Mouse (Mus musculus) thymus, postnatal 10 days (tissue): ENCODE measurements at regions not wholly inside any gene's neighbourhood (a gene's known extent, or its start where the extent isn't known, plus 50 kb on each side); places are given as distances from the start of the nearest gene placed in this dataset.

Experiments
- DNase-seq, 2 experiments: peaks; one replicate each; pipeline ENCODE4 v3.0.0; 2021; ENCODE audit warnings: low spot score in 2 of 2

DNA sequence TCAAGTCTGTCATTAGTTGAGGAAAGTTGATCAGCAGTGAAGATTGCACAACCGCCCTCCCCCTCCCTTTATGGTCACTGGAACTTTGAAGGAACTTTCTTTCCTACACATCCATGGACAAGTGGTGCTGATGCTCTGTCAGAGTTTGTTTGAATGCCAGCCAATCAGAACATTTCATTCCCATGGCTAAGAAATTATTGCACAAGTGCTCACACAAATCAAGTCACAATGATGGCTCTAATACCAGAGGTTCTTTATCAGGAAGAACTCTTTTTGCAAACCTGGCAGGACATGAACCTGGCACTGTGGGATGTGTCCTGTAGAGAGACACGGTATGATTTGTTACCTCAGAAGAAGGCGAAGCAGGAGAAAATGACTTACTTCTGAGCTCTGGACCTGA is 54.3 kb upstream of the Spry2 start:
- DNase-seq: peak in 1 of 2 experiments; percentile 1

DNA sequence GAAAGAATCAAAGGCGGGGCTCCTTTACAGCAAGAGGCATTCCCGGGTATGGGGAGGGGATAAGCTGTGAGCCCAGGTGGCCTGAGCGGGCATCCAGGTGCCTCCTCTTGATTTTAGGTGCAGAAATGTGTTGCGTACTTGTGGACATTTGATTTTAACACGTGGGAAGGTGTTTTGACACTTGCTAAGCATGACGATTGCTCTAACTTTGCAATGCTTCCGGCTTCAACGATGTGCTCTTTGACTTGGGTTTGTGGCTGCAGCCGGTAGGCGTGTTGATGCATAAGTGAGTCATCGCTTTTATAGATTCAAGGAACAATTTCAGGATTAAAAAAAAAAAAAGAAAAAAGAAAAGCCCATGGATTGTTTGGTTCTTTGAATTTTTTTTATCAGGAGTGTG is 58.5 kb upstream of the Spry2 start:
- DNase-seq: no peak

DNA sequence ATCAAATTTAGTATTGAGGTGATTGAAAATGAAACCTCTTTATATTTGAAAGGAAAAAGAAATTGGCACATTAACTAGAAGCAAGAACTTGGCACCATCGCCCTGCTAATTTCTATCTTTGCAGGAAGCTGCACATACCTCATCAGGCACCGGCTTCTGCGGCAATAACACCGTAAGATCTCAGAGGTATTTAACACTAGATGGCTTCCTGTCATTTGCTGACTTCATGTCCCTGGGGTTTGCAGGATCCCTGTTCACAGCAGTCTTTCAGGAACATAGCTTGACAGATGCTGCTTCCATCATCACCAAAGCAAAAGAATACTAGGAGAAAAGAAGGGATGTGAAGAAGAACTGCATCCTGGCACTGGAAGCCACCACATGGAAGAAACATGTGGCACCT is 60.2 kb upstream of the Spry2 start:
- no peak for DNase-seq

DNA sequence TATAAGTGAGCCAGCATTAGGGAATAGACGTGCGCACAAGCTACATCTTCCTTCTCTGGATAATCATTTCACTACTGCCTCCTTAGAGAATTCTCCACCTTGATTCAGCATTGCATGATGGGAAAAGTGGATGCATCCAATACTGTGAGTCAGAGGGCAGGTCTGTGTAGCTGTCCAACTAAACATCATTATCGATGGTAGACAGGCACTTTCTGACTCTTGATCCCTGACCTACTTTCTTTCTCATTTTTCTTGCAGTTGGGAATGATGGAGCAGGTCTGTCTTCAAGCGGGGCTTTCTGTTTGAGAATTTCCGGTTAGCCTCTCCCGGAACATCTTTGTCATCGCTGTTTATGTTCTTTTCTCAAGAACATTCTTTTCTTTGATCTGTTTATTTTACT is 61.4 kb upstream of the Spry2 start:
- no peak for DNase-seq

DNA sequence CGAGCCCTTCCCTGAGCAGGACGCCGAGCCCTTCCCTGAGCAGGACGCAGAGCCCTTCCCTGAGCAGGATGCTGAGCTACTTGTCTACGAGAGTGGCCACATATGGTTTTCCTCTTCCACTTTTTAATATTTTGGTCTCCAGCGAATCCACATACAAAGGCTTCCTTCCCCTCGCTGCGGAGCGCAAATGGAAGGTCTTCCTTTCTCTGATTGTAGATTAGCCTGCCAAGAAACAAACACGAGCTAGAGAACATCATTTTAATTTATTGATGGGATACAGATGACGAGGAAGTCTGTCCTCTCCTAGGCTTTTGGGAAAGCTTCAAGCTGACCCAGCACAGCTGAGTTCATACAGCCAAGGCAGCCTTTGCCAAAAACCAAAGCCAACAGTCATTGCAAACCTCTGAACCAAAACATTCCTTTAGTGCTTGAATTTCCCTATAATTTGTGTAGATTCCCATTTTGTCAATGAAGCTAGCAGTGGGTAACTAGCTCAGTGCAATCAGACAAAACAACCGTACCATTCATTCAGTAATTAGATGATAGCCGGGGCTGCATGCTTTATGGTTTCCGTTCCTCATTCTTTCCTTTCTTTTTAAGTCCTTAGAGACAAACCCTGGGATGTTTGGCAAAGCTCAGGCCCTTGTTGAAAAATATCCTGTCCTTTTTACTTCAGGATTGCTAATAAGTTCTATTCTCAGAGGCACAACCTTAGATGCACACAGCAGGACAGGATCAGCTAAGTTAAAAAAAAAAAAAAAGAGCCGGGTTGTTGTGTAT is 83.1 kb upstream of the Spry2 start:
- DNase-seq: no peak

DNA sequence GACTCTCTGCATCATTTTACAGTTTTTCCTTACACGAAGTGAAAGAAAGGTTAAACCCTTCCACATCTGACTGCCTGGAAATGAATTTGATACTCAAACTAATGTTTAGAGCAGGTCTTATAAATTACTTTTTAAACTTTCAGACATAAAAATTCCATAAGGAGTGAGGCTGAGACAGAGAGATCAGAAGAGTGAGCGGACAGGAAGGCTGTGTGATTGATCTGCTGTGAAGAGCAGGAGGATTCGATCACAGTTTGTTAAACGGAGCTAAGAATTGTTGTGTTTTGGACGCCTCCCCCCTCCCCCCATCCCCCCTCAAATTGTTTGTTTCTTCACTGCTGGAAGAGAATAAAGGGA is 83.7 kb upstream of the Spry2 start:
- DNase-seq: no peak

DNA sequence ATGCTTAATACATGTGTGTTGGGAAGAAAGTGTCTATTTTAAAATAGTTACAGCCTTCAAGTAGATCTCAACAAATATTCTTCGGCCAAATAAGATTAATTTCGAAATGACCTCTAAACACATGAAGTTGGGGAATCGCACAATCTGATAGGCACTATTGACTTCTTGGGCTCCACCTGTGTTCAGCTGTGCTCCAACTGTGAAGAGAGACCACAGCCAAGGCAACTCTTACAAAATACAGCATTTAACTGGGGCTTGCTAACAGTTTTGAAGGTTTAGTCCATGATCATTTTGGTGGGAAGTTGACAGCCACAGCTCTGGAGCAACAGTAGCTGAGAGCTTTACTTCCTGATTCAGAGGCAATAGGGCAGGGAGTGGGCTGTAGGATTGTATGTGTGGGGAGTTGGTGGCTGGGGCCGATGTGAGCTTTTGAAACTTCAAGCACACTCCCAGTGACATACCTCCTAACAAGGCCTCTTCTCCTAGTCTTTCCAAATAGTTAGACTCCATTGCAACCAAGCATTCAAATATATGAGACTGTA is 90.8 kb upstream of the Spry2 start:
- DNase-seq: no peak

DNA sequence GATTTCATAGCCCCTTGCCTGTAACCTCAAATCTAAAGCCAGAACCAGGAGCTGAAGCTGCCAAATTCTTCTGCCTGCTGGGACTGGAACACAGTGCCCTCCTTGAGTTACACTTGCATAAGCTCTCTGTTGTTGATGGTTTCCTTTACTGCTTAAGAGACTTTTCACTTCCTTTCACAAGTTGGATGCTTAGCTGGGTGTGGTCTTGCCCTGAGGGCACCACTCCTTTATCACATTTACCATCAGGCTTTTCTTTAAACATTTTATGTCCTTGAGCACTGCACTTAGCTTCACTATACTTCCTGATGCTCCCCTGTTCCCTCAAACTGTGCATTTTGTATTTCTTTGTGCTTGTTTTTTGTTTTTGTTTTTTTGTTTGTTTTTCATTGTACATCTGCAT is 92.1 kb upstream of the Spry2 start:
- no peak for DNase-seq

DNA sequence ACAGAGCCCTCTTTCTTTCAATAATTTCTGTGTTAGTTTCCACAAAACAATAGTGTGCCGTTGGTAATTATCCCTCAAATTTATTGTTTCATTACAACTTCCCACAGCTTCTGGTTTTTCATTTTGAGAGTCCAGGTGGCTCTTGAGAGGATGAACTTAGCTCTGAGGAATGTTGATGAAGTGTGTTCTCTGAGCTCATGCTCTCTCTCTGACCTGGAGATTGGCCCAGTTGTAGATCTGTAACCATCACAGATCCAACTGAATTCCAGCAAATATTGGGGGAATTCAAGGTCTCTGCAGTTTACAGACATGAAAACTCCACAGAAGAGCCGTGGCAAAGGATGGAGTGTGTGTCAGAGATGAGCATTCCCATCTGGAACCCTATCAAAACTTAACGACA is 96.5 kb upstream of the Spry2 start:
- DNase-seq: no peak

DNA sequence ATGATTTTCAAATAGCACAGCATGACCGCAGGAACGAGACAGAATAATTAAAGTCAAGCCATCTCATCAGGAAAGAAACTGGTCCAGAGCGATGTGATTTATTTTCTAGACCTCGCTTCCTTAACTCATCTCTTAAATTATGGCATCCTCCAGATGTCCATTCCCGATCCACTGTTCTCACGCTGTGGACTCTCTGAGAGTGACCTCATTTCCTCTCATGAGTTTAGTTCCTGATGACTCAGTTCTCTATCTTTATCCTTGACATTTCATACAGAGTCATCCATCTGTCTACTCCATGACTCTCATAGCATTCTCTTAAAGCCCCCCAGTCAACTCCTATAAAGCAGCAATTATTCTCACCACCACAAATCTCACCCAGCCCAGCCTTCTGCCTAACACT is 103.2 kb upstream of the Spry2 start:
- no peak for DNase-seq

DNA sequence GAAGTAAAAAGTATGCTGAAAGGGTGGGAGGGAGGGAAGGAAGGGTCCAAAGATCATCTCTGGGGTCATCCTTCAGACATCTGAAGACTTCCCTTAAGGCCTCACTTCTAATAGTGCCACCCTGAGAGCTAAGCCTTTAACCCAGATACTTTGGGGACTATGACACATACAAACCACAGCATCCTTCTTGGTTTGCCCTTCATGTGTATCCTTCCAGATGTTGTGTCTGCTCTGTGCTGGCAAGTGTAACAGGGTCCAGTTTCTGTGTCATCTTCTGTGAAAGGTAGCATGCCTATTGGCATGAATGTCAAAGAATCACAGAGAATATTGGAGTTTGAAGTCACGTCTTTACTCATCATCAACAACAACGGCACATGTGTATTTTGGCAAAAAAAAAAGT is 98.2 kb upstream of the Trim52 start:
- no peak for DNase-seq

DNA sequence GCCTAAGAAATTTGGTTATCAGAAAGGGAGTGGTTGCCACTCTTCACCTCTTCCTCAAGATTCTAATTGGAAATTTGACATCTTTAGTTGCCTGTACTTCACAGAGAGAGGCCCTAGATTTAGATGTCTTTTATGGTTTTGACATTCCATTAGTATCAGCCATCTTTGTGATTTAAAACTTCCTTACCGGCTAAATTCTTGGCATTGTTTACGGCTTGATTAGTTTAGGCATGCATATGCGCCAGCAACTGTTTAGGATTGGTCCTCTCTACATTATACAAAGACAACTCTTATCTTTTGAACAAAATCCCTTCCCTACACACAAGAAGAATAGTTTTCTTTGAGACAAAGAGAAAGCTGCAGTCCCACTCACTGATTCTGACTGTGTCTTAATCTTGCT is 97.0 kb upstream of the Trim52 start:
- DNase-seq: no peak

DNA sequence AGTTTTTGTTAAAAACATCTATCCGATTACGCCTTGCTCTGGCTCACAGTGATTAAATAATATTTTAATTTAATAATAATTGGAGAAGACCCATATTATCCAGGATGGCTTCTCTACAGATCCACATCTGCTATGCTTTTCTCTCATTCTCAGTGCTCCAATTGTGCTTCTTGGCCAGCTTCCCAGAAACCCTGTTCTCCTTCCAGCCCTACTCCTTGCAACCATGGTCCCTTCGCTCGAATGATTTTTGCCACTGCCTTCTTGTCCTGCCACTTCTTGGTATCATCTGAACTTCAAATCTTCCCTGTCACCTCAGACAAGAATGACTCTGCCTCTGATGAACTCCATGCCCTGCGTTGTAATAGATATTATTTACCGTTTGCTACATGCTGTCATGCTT is 95.0 kb upstream of the Trim52 start:
- no peak for DNase-seq

DNA sequence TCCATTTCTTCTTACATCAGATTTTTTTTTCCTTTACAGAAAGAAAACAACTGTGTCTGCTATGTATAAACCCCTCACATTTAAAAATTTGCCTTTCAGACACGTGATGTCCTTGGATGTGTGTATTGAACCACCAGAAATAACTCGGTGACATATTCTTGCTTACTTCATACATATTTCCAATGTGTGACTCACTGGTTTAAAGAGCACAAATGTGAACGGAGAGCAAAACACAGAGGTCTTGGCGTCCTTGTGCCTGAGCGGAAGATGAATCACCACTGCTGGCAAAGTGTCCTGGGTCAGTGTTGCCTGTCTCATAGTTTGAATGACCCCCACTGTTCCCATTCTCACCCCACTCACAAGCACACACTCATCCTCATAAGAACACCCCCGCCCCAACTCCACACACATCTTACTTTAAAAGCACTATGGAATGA is 94.0 kb upstream of the Trim52 start:
- DNase-seq: no peak

DNA sequence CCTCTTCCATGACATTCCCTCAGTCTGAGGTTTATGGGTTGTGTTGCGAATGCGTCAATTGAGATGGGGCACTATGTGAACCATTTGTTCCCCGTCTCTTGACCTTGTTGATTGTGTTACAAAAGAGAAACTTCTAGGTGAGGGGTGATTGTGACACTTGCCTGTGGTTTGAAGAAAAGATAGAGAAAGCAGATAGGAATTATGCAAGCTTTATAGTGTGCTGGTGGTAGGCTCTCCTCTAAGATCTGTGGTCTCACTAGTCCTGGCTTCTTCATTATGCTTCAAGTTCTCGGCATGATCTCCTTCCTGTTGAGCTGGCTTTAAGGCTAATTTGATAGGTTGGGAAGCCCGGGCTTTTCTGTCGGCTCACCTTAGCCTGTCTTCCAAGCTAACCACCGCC is 83.2 kb upstream of the Trim52 start:
- no peak for DNase-seq

DNA sequence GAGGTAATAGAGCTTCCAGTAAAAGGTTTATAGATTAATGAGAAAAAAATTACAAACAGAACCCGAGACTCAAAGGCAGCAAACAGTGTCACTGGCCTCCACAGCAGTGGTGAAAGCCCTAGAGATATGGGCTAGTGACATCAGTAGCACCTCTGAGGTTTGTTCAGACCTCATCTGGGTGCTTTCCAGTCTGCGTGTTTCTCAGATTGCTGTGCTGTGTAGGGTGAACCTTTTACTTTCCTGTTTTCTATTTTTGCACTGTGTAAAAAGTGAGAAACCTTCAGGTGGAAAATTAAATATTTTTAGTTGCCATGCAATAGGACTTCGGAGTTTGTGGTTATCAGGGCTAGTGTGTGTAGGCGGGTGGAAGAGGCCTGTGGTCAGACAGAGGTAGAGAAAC is 79.2 kb upstream of the Trim52 start:
- DNase-seq: no peak

DNA sequence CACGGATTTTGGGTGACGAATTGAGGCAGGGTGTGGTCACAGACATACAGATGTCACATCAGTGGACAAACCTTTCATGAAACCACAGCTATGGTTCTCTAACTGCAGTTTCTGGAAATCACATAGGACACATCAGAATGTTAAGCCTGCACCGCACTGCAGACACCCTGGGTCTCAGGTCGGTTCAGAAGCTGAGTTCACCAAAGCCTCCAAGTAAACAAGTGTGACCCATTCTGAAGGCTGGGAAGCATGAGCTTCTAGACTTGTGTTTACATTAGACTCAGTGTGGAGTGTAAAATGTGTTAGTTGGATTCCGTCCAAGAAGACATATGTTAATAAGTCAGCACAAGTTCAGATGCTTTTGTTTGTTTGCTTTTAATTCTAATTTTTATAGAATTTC is 78.3 kb upstream of the Trim52 start:
- DNase-seq: no peak

DNA sequence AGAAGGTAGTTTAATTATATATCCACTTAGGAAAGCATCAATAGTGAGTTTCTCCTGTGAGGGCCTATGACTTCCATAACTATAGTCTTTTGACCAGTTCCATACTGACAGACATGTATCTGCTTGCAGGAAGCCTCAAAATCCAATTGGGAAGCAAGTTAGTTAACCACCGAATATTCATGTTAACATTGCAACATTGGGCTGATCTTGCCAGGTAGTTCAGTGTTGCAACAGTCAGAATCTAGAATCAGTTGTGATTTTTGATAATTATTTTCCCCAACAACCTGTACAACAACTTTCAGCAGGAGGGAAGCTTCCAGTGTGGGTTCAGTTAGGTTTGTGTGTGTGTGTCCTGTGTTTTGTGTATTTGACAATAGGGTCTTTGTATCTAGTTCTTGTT is 74.9 kb upstream of the Trim52 start:
- no peak for DNase-seq

DNA sequence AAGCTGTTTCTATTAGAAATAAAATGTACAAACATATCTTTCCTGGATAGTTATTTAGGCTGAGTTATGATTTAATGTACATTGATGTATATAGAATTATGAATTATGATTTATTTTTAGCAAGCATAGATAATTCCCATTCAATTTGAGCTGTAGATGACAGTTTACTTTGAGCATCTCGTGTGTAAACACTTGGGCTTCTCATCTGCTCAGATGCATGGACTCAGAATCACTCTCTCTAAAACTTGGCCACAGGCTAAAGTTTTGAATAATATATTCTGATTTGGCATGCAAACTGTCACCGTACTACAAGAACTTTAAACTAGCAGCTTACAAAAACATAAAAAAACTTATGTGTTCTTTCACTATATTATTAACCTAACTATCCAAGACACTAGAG is 72.2 kb upstream of the Trim52 start:
- DNase-seq: no peak

DNA sequence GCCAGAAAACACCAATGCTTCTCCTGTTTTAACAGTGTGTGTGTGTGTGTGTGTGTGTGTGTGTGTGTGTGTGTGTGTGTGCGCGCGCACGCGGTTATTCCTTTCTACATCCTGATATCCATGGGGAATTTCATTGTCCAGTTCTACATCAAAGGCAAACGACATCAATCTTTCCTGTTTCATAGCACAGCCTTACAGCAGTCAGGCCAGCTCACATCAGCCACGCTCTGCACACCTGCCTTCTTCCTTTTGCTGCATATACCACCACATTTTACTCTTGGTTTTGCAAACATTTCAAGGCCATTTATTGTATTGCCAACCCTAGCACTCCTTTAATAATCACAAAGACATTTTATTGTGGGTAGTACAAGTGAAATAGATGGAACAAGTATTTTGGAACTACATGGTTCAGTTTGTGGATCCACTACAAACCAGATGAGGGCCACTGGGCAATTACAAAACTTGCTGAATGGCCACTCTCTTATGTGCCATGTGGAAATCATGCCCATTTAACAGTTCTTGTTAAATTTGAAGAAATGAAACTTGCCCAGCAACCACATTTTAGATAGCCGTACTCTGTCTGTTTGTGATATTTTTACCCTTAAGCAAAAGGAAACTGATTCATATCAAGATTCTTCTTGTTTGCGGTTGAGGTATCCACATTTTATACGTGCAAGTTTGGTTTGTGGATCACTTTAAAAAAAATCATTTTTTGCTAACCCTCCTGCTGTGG is 70.9 kb upstream of the Trim52 start:
- no peak for DNase-seq

DNA sequence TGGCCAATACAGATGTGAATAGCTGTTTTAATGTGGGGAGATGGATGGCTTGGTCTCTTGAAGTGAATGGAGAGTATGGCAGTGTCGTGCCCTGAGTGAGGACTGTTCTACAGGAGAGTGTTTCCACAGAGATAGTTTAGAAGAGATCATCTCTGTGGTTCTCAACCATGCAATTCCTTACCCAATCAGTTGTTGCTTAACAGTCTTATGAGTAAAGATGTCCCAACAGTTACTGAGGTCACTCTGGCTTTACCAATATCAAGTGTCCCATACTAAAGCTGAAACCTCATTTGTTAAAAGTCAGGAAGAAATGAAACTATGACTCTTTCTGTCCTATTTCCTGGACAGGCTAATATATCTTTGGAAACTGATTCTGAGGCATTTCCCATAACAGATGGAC is 61.7 kb upstream of the Trim52 start:
- DNase-seq: no peak

DNA sequence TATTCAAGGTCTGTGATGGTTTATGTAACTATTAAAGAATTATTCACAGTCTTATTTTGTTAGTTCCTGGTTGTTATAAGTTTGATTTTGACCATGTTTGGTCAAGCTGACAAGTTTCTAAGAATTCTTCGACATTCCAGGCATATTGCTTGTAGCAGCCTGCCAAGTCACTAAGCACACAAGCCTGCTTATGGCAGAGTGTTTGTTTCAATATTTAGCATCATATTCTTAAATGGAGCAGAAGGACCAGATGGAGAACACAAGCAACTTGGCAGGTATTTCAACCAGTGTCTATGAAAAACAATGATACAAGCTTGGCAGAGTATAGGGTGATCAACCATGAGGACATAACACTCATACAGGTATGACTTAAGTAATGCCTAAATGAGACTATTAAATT is 55.8 kb upstream of the Trim52 start:
- no peak for DNase-seq
